Mouse (Mus musculus) forebrain, postnatal 0 days (tissue): ENCODE data around the gene Arid1b. TPM values are rescaled to one million over a fixed set of nuclear protein-coding genes. Genes with fewer than 3 reads are reported as not detected.

Source experiments
- ATAC-seq: fragments of 200-750 bp; cut with Nextera tagmentation; 2 replicates; pipeline ENCODE4 v1.8.0; 2017; ENCODE audit warnings: mild to moderate bottlenecking, moderate library complexity
- DNase-seq: peaks from one replicate; pipeline ENCODE4 v3.0.0-alpha.2; 2015
- H3K27ac ChIP-seq: fragments of 300-500 bp; sonication (generic); 2 replicates; pipeline ENCODE4 v1.5.1; 2014; ENCODE audit warnings: low read depth, mild to moderate bottlenecking, antibody characterized with exemption, low read length, moderate library complexity, mixed read lengths
- H3K27me3 ChIP-seq: fragments of 300-500 bp; sonication (generic); 2 replicates; pipeline ENCODE4 v1.6.1; 2014; ENCODE audit warnings: mild to moderate bottlenecking, low read length, mixed read lengths; ENCODE audit not compliant: insufficient read depth
- H3K36me3 ChIP-seq: fragments of 300-500 bp; sonication (generic); 2 replicates; pipeline ENCODE4 v1.6.1; 2014; ENCODE audit warnings: mild to moderate bottlenecking, moderate library complexity; ENCODE audit not compliant: insufficient read depth
- H3K4me1 ChIP-seq: fragments of 300-500 bp; sonication (generic); 2 replicates; pipeline ENCODE4 v1.6.1; 2014; ENCODE audit warnings: antibody characterized with exemption; ENCODE audit not compliant: insufficient read depth
- H3K4me2 ChIP-seq: fragments of 300-500 bp; sonication (generic); 2 replicates; pipeline ENCODE4 v1.6.1; 2014; ENCODE audit warnings: low read depth, mild to moderate bottlenecking, moderate library complexity
- H3K4me3 ChIP-seq: fragments of 300-500 bp; sonication (generic); 2 replicates; pipeline ENCODE4 v1.5.1; 2014; ENCODE audit warnings: low read depth, low read length, mixed read lengths
- H3K9ac ChIP-seq: fragments of 300-500 bp; sonication (generic); 2 replicates; pipeline ENCODE4 v1.6.1; 2014; ENCODE audit warnings: mild to moderate bottlenecking
- H3K9me3 ChIP-seq: fragments of 300-500 bp; sonication (generic); 2 replicates; pipeline ENCODE4 v1.6.1; 2016; ENCODE audit warnings: low read length
- CTCF ChIP-seq: sonication (generic); IDR thresholded peaks from 2 replicates; pipeline ENCODE4 v1.5.1; 2016; ENCODE audit warnings: antibody characterized with exemption, control low read depth, low read depth
- WGBS: fragments of 180-500 bp; shearing (Covaris S2); extraction: QIAGEN DNeasy Blood & Tissue Kit; methylation state at CpG from one replicate; pipeline ENCODE4 v1.1.7; 2014; 5-methylcytosine and 5-hydroxymethylcytosine counted together
- polyA plus RNA-seq: library from polyadenylated mRNA; unstranded; fragments of >200 nt; fragmentation: Nextera tagmentation; extraction: Ambion mirVana; gene quantifications from 2 replicates; pipeline ENCODE4 v1.2.1, GENCODE M21; 2015
- total RNA-seq: library from RNA; depleted of rRNA; stranded (reverse); fragments of >200 nt; gene quantifications from 2 replicates; pipeline ENCODE4 v1.2.3, GENCODE M21; 2014

The Arid1b gene
- total and polyA plus RNA-seq, 2 experiments from 2014 or later, result 10.5 to 51.6 TPM

DNA sequence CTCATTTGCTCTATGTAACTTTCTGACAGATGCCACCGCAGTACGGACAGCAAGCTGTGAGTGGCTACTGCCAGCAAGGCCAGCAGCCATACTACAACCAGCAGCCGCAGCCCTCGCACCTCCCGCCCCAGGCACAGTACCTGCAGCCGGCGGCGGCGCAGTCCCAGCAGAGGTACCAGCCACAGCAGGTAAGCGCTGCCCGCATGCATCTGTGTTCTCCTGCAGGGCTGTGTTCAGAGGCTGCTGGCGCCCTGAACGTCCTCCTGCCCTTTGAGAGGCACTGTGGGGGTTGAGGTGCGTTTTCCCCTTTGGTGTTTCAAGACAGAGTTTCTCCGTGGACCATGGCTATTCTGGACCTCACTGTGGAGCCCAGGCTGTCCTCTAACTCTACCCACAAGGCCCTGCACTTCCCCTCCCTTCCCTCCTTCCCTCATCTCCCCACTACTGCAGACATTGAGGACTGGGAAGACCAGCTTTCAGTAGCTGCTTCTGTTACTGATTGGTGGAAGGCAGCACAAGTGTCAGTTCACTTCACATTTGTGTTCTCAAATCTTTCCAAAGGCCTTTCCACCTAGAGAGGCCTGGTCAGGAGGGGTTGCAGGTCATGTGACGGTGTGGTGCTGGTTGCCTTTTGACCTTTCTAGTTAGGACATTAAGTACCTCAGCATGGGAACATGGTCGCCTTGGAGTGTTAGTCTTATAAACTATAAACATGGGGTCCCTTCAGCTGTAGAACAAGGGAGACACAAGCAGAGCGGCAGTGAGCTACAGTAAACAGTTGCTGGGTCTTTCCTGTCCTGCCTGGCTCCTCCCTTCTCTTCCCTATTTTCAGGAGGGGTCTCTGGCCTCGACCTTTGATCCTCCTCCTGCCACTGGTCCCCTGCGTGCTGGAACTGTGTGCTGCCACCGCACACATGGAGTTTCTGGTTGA, 103.7 kb downstream of the Arid1b start:
- ATAC-seq, result no peak
- Histone ChIP-seq H3K4me1 (0 out of 2 replicates have a peak, but pooled peaks cover 4% of the 10 kb centered on the region), H3K36me3 (no peaks in the 10 kb centered on the region), H3K4me3 (no peak overlapping the region), H3K27me3 (no peaks in the 10 kb centered on the region), H3K27ac (no peak overlapping the region), H3K9ac (no peak overlapping the region), H3K9me3 (no peaks in the 10 kb centered on the region), H3K4me2 (no peak overlapping the region)
- TF ChIP-seq CTCF, result no peak
- 75% methylated on average over 21 of the region's 21 CpGs for WGBS
- DNase-seq, result no peak

DNA sequence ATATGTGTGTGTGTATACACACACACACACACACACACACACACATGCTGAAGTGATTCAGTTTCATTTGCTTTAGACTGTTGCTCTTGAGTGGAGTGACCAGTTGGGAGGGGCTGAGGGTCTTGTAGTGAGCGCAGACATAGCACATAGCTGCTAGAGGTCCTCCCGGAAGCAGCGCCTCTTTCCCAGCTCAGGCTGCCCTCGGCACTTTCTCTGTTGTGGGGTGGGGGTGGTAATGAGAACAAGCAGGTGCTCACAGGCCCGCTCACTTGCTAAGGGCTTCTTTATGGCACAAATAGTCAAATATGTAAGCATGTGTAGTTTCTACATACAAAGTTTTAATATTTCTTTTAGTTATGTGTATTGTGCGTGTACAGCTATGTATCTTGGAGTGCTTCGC, 104.6 kb downstream of the Arid1b start:
- H3K9me3 ChIP-seq, result no peaks in the 10 kb centered on the region
- 83% methylated on average over 7 of the region's 7 CpGs for WGBS
- H3K4me2 ChIP-seq, result no peak overlapping the region
- no peak for ATAC-seq
- H3K36me3 ChIP-seq, result no peaks in the 10 kb centered on the region
- no peak for TF ChIP-seq CTCF
- no peak overlapping the region for H3K4me3 ChIP-seq
- no peak for DNase-seq
- H3K27me3 ChIP-seq, result no peaks in the 10 kb centered on the region
- H3K27ac ChIP-seq, result no peak overlapping the region
- H3K4me1 ChIP-seq, result 0 out of 2 replicates have a peak, but pooled peaks cover 4% of the 10 kb centered on the region
- H3K9ac ChIP-seq, result no peak overlapping the region

DNA sequence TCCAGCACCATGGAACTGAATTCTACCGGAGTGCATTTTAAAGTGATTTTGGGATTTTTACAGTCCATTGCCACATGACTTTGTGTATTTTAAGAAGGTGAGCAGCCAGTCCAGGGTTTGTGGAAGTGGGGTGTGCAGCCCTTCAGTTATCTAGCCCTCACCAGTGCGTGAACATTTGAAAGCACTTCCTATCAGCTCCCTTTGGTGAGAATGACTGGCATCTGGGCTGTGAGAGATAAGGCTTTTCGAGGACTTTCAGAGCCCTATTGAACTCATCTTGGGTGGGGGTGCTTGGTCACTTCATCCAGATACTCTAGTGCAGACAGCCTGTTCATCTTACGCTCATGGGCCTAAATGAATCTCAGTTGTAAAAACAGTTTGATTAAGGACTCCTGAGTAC, 105.1 kb downstream of the Arid1b start:
- ATAC-seq, result no peak

DNA sequence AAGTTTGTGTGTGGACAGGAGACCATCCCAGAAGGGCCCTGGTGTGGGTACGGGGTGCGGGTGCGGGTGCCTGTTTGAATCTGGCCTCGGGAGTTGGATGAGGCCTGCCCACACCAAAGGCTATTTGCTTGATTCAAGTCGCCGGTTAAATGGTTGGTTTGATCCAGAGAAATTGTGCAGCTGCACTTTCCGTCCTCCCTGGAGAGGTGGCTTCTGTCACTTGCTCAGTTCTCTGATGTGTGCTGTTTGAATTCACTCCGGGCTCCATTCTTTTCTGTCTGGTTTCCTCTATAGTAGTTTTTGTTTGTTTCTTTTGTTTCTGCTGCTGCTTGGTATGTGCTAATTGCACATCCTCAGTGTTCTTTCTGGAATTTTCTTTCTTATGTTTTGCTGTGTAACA, 107.0 kb downstream of the Arid1b start:
- no peak for DNase-seq
- no peak overlapping the region for H3K4me2 ChIP-seq
- no peaks in the 10 kb centered on the region for H3K36me3 ChIP-seq
- WGBS, result 36% methylated on average over 8 of the region's 8 CpGs
- peaks cover 15% of the 10 kb centered on the region for H3K4me1 ChIP-seq
- H3K9ac ChIP-seq, result no peak overlapping the region
- H3K27me3 ChIP-seq, result no peaks in the 10 kb centered on the region
- H3K4me3 ChIP-seq, result no peak overlapping the region
- no peaks in the 10 kb centered on the region for H3K9me3 ChIP-seq
- ATAC-seq, result no peak
- H3K27ac ChIP-seq, result no peak overlapping the region
- TF ChIP-seq CTCF, result no peak

More for the DNA sequence above, 105.1 kb downstream of the Arid1b start:
- Histone ChIP-seq H3K4me3 (no peak overlapping the region), H3K4me2 (no peak overlapping the region), H3K27me3 (no peaks in the 10 kb centered on the region), H3K4me1 (0 out of 2 replicates have a peak, but pooled peaks cover 4% of the 10 kb centered on the region), H3K27ac (no peak overlapping the region), H3K36me3 (no peaks in the 10 kb centered on the region), H3K9ac (no peak overlapping the region), H3K9me3 (no peaks in the 10 kb centered on the region)
- DNase-seq, result no peak
- WGBS, result 90% methylated on average over 4 of the region's 4 CpGs
- TF ChIP-seq CTCF, result no peak

DNA sequence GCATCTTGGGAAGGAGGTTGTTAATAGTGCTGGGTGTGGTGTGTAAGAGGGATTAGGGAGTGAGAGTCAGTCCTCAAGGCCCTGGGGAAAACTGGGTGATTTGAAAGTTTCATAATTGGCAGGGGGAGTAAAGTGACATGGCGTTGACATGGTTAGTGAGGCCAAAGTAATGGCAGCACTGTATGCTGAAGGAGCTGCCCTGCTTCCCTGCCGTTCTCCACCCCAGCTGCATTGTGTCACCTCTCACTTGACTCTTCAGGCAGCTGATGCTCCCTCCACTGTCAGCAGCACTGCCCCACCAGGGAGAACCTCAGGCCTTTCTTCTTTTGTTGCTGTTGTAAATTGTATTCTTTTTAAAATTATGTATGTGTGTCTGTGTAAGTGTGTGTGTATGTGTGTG, 107.8 kb downstream of the Arid1b start:
- Histone ChIP-seq H3K4me1 (peaks cover 22% of the 10 kb centered on the region), H3K9me3 (no peaks in the 10 kb centered on the region), H3K9ac (no peak overlapping the region), H3K27ac (no peak overlapping the region), H3K4me3 (no peak overlapping the region), H3K4me2 (no peak overlapping the region), H3K36me3 (no peaks in the 10 kb centered on the region), H3K27me3 (no peaks in the 10 kb centered on the region)
- DNase-seq, result no peak
- no peak for TF ChIP-seq CTCF
- 32% methylated on average over 2 of the region's 2 CpGs for WGBS
- no peak for ATAC-seq

DNA sequence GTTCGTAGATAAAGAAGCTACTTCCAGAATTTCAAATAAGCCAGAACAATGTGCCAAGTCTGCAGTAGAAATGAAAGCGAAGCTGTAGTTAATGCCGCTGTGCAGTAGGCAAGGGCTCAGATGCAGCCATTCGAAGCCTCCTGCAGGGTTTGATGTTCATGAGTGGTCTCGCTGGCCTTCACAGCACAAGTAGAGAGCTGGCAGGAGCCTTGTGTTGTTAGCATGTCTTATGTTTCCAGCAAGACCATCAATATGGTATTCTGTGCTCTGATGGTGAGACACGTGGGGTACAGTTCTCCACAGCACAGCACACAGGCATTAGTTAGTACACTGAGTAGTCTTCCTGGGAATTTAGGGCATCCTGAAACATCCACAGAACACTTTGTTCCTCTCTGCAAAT, 111.6 kb downstream of the Arid1b start:
- TF ChIP-seq CTCF, result no peak
- H3K36me3 ChIP-seq, result no peaks in the 10 kb centered on the region
- ATAC-seq, result peak; percentile 49
- no peak overlapping the region for H3K27ac ChIP-seq
- WGBS, result 11% methylated on average over 6 of the region's 6 CpGs
- H3K4me1 ChIP-seq, result peaks cover 29% of the 10 kb centered on the region
- H3K9me3 ChIP-seq, result no peaks in the 10 kb centered on the region
- H3K9ac ChIP-seq, result no peak overlapping the region
- no peak overlapping the region for H3K4me2 ChIP-seq
- no peak overlapping the region for H3K4me3 ChIP-seq
- peak; percentile 53 for DNase-seq
- no peaks in the 10 kb centered on the region for H3K27me3 ChIP-seq

DNA sequence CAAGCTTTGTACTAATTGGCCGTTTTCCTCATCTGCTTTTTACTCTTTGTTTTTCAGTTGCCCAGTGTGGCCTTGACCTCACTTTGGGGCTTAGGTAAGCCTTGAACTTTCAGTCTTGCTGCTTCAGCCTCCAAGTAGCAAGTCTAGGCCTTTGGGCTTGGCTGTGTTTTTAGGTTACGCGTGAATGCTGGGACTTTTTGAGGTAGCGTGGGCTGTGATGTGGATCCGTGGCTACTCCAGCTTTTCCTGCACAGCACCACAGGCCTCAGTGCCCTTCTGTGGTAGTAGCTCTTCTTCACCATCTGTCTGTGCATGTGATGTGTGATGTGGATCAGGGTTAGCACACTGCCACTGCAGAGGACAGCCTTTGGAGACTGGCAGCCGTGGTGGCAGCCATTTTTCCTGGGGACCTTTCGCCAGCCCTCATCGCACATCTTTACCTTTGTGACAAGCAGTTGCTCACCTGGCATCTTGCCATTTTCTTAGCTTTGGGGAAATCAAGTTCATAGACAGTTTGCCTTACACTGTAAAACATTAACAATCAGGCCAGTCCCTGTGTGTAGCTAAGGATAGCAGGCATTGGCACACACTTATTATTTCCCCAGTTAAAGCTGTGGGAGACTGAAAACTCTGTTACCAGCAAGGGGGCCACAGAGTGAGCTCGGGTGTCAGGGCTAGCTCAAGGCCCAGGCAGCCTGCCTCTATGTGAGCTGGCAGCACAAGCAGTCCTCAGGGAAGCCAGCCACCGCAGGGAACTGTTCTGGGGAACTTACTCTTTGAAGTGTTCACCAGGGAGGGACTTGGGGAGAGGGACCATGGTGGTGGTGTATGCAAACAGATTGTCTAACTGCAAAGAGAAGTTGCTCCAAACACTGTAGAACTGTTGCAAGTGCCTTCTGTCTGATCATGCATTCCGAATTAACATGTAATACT, 112.4 kb downstream of the Arid1b start:
- H3K9me3 ChIP-seq, result no peaks in the 10 kb centered on the region
- peak overlapping the region; percentile 15; the same call in 1 of the 2 replicates for H3K27ac ChIP-seq
- ATAC-seq (peak; percentile 40), DNase-seq (no peak)
- no peak overlapping the region for H3K4me2 ChIP-seq
- no peaks in the 10 kb centered on the region for H3K36me3 ChIP-seq
- H3K9ac ChIP-seq, result no peak overlapping the region
- H3K27me3 ChIP-seq, result no peaks in the 10 kb centered on the region
- no peak for TF ChIP-seq CTCF
- H3K4me1 ChIP-seq, result peaks cover 29% of the 10 kb centered on the region
- WGBS, result 49% methylated on average over 11 of the region's 11 CpGs
- H3K4me3 ChIP-seq, result no peak overlapping the region
